Mouse (Mus musculus) forebrain, embryonic 14.5 days (tissue): ENCODE measurements around the gene Akt2. TPM values are rescaled to one million over a fixed set of nuclear protein-coding genes. Genes with fewer than 3 reads are reported as not detected.

Source experiments
- ATAC-seq: fragments of 200-750 bp; cut with Nextera tagmentation; 2 replicates; pipeline ENCODE4 v1.8.0; 2017; ENCODE audit warnings: mild to moderate bottlenecking, moderate library complexity
- DNase-seq: peaks from one replicate; pipeline ENCODE4 v3.0.0-alpha.2; 2015; ENCODE audit warnings: low spot score
- H3K27ac ChIP-seq: fragments of 300-500 bp; sonication (generic); 2 replicates; pipeline ENCODE4 v1.5.1; 2014; ENCODE audit warnings: low read depth, mild to moderate bottlenecking, control low read depth, low read length, moderate library complexity
- H3K27me3 ChIP-seq: fragments of 300-500 bp; sonication (generic); replicated peaks from 2 replicates; pipeline ENCODE4 v1.6.1; 2014; ENCODE audit warnings: low read length, control low read depth, mixed read lengths; ENCODE audit not compliant: control insufficient read depth, insufficient read depth
- H3K36me3 ChIP-seq: fragments of 300-500 bp; sonication (generic); 2 replicates; pipeline ENCODE4 v1.6.1; 2014; ENCODE audit warnings: low read length, control low read depth; ENCODE audit not compliant: control insufficient read depth, insufficient read depth
- H3K4me1 ChIP-seq: fragments of 300-500 bp; sonication (generic); 2 replicates; pipeline ENCODE4 v1.6.1; 2014; ENCODE audit warnings: antibody characterized with exemption, low read length, control low read depth; ENCODE audit not compliant: control insufficient read depth, insufficient read depth
- H3K4me2 ChIP-seq: fragments of 300-500 bp; sonication (generic); 2 replicates; pipeline ENCODE4 v1.6.1; 2014; ENCODE audit warnings: mild to moderate bottlenecking, control low read depth, low read length
- H3K4me3 ChIP-seq: fragments of 300-500 bp; sonication (generic); 2 replicates; pipeline ENCODE4 v1.5.1; 2014; ENCODE audit warnings: low read depth, low read length, control low read depth
- H3K9ac ChIP-seq: fragments of 300-500 bp; sonication (generic); 2 replicates; pipeline ENCODE4 v1.6.1; 2014; ENCODE audit warnings: mild to moderate bottlenecking, low read length, control low read depth, moderate library complexity
- H3K9me3 ChIP-seq: fragments of 300-500 bp; sonication (generic); replicated peaks from 2 replicates; pipeline ENCODE4 v1.6.1; 2016; ENCODE audit warnings: low read length, control low read depth, mixed read lengths; ENCODE audit not compliant: control insufficient read depth
- WGBS: fragments of 180-500 bp; shearing (Covaris S2); extraction: QIAGEN DNeasy Blood & Tissue Kit; methylation state at CpG from one replicate; pipeline ENCODE4 v1.1.7; 2014; 5-methylcytosine and 5-hydroxymethylcytosine counted together
- polyA plus RNA-seq: library from polyadenylated mRNA; unstranded; fragments of >200 nt; fragmentation: Nextera tagmentation; extraction: Ambion mirVana; gene quantifications from 2 replicates; pipeline ENCODE4 v1.2.1, GENCODE M21; 2014

Gene Akt2
- polyA plus RNA-seq, 1 experiment from 2014 or later, result 80.6 TPM

DNA sequence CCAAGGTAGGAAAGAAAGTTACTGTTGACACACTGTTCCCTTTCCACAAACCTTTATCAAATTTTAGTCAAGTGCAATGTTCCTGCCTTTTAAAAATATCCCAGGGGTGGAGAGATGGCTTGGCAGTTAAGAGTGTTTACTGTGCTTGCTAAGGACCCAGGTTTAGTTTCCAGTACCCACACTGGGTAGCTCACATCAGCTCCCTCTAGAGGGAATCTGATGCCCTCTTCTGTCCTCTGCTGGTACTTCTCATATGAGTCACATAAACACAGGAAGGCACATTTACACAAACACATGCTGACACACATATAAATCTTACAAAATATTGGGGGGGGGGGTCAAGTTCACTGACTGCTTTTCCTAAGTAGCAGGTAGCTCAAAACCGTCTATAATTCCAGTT, 53.1 kb downstream of the Akt2 start:
- H3K4me1 ChIP-seq, result no peaks in the 10 kb centered on the region
- no peaks in the 10 kb centered on the region for H3K9me3 ChIP-seq
- no peaks in the 10 kb centered on the region for H3K27me3 ChIP-seq
- WGBS, result 57% methylated on average over 1 of the region's 1 CpGs
- ATAC-seq, result no peak
- H3K27ac ChIP-seq, result no peak overlapping the region
- H3K4me2 ChIP-seq, result no peak overlapping the region
- H3K4me3 ChIP-seq, result no peak overlapping the region
- peaks cover 6% of the 10 kb centered on the region; the same call in 1 of the 2 replicates for H3K36me3 ChIP-seq
- no peak for DNase-seq
- H3K9ac ChIP-seq, result no peak overlapping the region

DNA sequence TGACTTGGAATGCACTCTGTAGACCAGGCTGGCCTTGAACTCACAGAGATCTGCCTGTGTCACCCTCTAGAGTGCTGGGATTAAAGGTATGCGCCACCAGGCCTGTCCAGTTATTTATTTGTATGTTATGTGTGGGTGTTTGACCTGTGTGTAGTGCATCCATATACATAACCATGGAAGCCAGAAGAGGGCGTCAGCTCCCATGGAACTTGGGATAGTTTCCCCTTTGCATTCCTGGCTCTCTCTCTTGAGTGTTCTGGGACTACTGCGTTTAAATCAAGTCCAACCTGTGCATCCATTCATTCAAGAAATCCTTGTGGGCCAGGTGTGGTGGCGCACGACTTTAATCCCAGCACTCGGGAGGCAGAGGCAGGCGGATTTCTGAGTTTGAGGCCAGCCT, 55.2 kb downstream of the Akt2 start:
- no peak for DNase-seq
- no peaks in the 10 kb centered on the region for H3K27me3 ChIP-seq
- H3K27ac ChIP-seq, result no peak overlapping the region
- no peak for ATAC-seq
- 86% methylated on average over 7 of the region's 7 CpGs for WGBS
- no peaks in the 10 kb centered on the region for H3K9me3 ChIP-seq
- H3K36me3 ChIP-seq, result no peaks in the 10 kb centered on the region
- H3K9ac ChIP-seq, result no peak overlapping the region
- H3K4me2 ChIP-seq, result no peak overlapping the region
- no peaks in the 10 kb centered on the region for H3K4me1 ChIP-seq
- no peak overlapping the region for H3K4me3 ChIP-seq

DNA sequence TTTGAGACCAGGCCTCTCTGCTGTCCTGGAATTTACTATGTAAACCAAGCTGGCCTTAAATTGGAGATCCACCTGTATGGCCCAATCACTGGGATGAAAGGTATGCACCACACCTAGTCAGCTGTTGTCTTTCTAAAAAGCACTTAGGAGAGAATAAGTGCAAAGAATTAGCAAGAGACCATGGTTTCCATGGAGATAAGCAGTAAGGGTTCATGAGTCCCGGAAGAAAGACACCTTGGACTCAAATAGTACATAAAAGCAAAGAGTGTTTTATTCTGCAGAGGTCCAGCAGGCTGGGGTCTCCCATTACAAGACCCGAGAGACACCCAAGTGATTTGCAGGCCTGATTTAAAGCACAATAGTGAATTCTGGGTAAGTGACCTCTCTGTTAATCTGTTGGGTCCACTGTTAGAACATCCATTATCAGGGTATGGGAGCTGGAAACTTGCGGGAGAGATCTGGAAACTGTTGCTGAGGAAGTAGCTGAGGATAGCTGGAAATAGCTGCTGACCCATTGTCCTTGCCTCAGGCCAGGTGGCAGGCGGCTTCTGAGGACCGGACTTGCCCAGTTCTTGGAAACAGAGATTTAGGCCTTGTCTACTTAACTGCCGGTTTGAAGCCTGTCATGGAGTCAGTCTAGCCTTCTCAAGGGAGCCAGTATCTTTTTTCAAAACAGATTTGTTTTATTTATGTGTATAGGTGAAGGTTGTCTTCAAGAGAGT, 56.1 kb downstream of the Akt2 start:
- no peak overlapping the region for H3K4me2 ChIP-seq
- H3K4me1 ChIP-seq, result no peaks in the 10 kb centered on the region
- 85% methylated on average over 6 of the region's 6 CpGs for WGBS
- H3K27ac ChIP-seq, result no peak overlapping the region
- ATAC-seq (no peak), DNase-seq (no peak)
- no peak overlapping the region for H3K4me3 ChIP-seq
- H3K9ac ChIP-seq, result no peak overlapping the region
- no peaks in the 10 kb centered on the region for H3K36me3 ChIP-seq
- H3K9me3 ChIP-seq, result no peaks in the 10 kb centered on the region
- 0 out of 2 replicates have a peak, but pooled peaks cover 1% of the 10 kb centered on the region for H3K27me3 ChIP-seq

DNA sequence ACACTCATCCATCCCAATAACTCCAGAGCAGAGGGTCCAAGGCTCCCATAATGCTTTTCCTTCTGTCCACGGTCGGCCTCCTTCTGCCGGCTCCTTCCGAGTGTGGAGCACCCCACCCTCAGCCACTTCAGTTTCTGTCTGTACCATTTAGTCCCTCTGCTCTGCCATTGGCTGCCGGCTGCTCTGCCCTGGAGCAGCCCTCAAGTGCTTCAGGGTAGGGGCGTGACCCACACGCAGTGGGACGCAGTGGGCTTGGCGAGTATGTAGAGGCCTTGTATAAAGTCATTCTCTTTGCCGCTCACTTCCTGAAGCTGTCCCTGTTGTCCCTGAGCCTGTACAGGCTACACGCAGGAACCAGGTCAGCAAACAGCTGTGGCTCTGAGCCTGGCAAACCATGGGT, 58.4 kb downstream of the Akt2 start:
- H3K4me3 ChIP-seq, result no peak overlapping the region
- H3K36me3 ChIP-seq, result no peaks in the 10 kb centered on the region
- H3K9me3 ChIP-seq, result no peaks in the 10 kb centered on the region
- ATAC-seq, result no peak
- WGBS, result 94% methylated on average over 11 of the region's 11 CpGs
- peaks cover 2% of the 10 kb centered on the region; the same call in 1 of the 2 replicates for H3K27me3 ChIP-seq
- no peak overlapping the region for H3K4me2 ChIP-seq
- DNase-seq, result no peak
- no peak overlapping the region for H3K27ac ChIP-seq
- H3K9ac ChIP-seq, result no peak overlapping the region
- peaks cover under 1% of the 10 kb centered on the region; the same call in 1 of the 2 replicates for H3K4me1 ChIP-seq

DNA sequence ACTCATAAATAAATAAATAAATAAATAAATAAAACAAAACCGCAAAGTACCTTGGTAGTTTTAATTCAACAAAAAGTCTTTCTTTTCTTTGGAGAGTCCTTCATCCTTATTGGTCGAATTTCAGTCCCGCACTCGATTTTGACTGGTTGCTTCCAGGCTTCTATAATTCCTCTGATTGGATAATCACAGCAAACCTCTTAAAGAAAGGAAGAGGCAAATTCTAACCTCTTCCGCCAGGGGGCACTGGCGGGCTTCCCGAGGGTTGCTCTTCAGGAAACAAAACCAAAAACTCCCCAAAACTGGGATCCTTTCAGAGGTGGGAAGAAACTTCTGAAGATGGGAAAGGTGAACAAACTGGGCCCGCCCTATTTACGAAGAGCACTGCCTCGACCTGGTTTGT, 59.6 kb downstream of the Akt2 start:
- Histone ChIP-seq H3K36me3 (peaks cover 6% of the 10 kb centered on the region; the same call in 1 of the 2 replicates), H3K9ac (no peak overlapping the region), H3K27ac (no peak overlapping the region), H3K9me3 (no peaks in the 10 kb centered on the region), H3K4me3 (no peak overlapping the region), H3K27me3 (peaks cover 2% of the 10 kb centered on the region; the same call in 1 of the 2 replicates), H3K4me1 (peaks cover 2% of the 10 kb centered on the region; the same call in 1 of the 2 replicates), H3K4me2 (no peak overlapping the region)
- WGBS, result 10% methylated on average over 10 of the region's 10 CpGs
- no peak for ATAC-seq
- peak; percentile 90 for DNase-seq

DNA sequence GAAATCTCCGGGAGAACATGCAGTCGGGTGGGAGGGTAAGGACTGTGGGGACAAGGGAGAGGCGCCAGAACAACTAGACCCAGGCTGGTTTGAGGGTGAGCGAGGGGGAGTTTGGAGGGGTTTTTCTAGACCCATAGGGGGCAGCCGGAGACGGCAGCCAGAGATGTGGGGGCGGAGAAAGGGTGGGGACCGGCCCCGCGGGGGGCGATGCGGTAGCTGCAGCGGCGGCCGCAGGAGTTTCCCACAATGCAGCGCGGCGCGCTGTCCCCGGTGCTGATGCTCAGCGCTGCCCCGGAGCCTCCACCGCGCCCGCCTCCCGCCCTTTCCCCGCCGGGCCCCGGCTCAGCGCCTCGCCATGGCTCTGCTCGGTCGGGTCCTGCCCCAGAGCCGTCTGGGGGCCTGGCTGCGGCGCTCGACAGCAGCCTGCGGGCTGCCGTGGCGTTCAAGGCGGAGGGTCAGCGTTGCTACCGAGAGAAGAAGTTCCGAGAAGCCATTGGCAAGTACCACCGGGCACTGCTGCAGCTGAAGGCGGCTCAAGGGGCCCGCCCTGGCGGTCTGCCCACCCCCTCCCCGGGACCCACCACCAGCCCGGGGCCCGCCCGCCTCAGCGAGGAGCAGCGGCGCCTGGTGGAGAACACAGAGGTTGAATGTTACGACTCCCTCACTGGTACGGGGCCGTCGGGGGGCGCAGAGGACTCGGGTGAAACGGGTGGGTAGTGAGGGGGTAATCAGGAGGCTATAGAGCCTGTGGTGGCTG, 62.5 kb downstream of the Akt2 start, which contains the start of gene Ttc9b:
Ttc9b (plus strand) TSS at position 235 of the 757 bp plus-strand sequence.
- peaks cover 2% of the 10 kb centered on the region; the same call in 1 of the 2 replicates for H3K27me3 ChIP-seq

DNA sequence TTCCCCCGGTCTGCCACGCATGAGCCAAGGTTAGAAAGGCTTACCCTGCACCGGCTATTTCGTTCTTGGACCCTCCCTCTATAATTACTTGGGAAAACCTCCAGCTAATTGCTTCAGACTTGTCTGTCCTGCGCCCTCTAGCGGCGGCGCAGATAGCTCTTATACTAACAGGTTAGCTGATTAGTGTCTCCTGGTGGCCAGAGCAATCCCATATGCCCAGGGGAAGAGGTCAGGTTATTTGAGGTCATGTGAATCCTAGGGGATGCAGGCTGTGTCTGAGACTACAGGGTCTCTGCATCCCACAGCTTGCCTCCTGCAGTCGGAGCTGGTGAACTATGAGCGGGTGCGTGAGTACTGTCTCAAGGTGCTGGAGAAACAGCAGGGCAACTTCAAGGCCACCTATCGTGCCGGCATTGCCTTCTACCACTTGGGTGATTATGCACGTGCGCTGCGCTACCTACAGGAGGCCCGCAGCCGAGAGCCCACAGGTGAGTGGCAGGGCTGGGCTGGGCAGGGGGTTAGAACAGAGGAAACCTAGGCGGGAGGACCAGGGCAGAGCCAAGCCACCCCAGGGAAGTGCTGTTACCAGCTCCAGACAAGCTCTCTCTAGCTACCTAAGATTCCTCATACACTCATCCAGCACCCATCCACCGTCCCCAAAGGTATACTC, 63.4 kb downstream of the Akt2 start:
- 63% methylated on average over 20 of the region's 20 CpGs for WGBS
- Histone ChIP-seq H3K9me3 (no peaks in the 10 kb centered on the region), H3K36me3 (peaks cover 44% of the 10 kb centered on the region), H3K4me2 (peak overlapping the region; percentile 80), H3K4me1 (peaks cover 2% of the 10 kb centered on the region; the same call in 1 of the 2 replicates), H3K27me3 (peaks cover 2% of the 10 kb centered on the region; the same call in 1 of the 2 replicates), H3K4me3 (peak overlapping the region; percentile 66), H3K9ac (peak overlapping the region; percentile 84; the same call in 1 of the 2 replicates), H3K27ac (peak overlapping the region; percentile 92; the same call in 1 of the 2 replicates)
- ATAC-seq (no peak), DNase-seq (peak; percentile 44)

More for the DNA sequence above, 62.5 kb downstream of the Akt2 start, which contains the start of gene Ttc9b:
- ATAC-seq (peak; percentile 80), DNase-seq (peak; percentile 89)
- peaks cover 35% of the 10 kb centered on the region for H3K36me3 ChIP-seq
- WGBS, result 1% methylated on average over 58 of the region's 62 CpGs
- H3K9me3 ChIP-seq, result no peaks in the 10 kb centered on the region
- peaks cover 2% of the 10 kb centered on the region; the same call in 1 of the 2 replicates for H3K4me1 ChIP-seq
- H3K9ac ChIP-seq, result peak within 1 kb of the TSS; percentile 84
- peak within 1 kb of the TSS; percentile 80 for H3K4me2 ChIP-seq
- H3K27ac ChIP-seq, result peak within 1 kb of the TSS; percentile 92
- peak within 1 kb of the TSS; percentile 66 for H3K4me3 ChIP-seq

DNA sequence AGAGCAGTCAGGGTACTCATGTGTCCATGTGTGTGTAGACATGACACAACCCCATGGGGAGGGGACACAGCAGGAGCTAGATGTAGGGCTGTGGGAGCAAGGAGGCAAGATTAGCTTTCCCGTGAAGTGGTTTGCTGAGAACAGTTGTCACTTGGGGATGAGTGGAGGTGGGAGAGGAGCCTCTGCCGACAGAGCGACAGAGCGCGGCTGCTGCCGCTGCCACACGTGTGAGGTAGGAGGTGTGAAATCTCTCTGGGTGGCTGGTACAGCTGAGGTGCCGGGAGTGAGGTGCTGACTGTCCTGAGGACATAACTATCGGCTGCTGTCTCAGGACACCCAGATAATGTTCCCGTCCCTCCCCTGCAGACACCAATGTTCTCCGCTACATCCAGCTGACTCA, 64.2 kb downstream of the Akt2 start:
- ATAC-seq (no peak), DNase-seq (no peak)
- Histone ChIP-seq H3K9me3 (no peaks in the 10 kb centered on the region), H3K27ac (no peak overlapping the region), H3K4me1 (peaks cover 2% of the 10 kb centered on the region; the same call in 1 of the 2 replicates), H3K4me2 (no peak overlapping the region; the same call in 1 of the 2 replicates), H3K27me3 (peaks cover 2% of the 10 kb centered on the region; the same call in 1 of the 2 replicates), H3K4me3 (no peak overlapping the region), H3K36me3 (peaks cover 50% of the 10 kb centered on the region), H3K9ac (no peak overlapping the region)
- 81% methylated on average over 11 of the region's 11 CpGs for WGBS
